Mouse (Mus musculus) erythroblast, adult 5-6 weeks (primary cell): ENCODE measurements around the gene Zdhhc23. TPM values are rescaled to one million over a fixed set of nuclear protein-coding genes. Genes with fewer than 3 reads are reported as not detected.

ENCODE experiments used
- ATAC-seq: replicated peaks from 2 replicates; pipeline ENCODE4 v1.8.0; 2016; ENCODE audit warnings: moderate number of reproducible peaks, mild to moderate bottlenecking, moderate TSS enrichment, inconsistent platforms; ENCODE audit not compliant: poor library complexity, low FRiP score, severe bottlenecking
- total RNA-seq, 2 experiments: library from RNA; stranded (forward) in 1 of 2; stranded (reverse) in 1 of 2; fragments of 150-400 nt in 1 of 2; fragments of 200-764, 138-1000 nt in 1 of 2; gene quantifications; 2 replicates each; pipeline versions ENCODE4 v1.2.3 to v1.2.4; 2015 to 2017; ENCODE audit warnings: low replicate concordance in 2 of 2

Gene Zdhhc23
- total RNA-seq, 2 experiments from 2014 or later: 0.19 to 0.26 TPM

DNA sequence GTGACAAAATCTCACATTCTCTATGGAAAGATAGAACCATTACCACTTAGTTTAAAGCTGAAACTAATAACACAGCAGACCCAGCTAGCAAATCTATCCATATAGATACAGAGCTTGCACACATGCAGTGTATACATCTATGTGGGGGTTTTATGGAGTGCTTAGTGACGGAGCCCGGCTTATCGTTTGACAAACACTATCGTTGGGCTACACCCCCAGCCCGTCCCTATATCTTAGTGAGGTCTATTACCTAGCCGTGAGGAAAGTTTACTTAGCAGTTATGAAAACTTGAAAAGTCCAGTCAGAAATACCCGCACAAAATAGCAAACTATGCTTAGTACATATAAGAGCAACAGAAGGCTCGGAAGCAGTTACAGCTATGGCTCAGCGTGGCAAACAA, 7.8 kb downstream of the Zdhhc23 start:
- ATAC-seq: no peak

DNA sequence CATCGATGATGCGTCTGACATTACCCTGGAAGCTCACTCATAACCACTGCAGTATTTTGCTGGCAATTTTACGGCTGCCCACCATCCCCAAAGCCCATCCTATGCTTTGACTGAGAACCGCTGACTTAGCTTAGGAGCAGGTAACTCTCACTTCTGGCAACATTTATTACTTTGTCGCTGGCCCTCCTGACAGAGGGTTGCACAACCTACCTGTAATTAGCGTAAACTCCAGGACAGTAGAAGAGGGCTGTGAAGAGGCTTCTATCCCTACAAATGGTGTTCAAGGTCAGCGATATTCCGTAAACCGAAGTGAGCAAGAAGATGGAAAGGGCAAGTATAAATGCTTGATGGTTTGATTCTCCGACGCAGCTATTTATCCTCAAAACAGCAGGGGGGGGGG, 8.4 kb downstream of the Zdhhc23 start:
- ATAC-seq: no peak

DNA sequence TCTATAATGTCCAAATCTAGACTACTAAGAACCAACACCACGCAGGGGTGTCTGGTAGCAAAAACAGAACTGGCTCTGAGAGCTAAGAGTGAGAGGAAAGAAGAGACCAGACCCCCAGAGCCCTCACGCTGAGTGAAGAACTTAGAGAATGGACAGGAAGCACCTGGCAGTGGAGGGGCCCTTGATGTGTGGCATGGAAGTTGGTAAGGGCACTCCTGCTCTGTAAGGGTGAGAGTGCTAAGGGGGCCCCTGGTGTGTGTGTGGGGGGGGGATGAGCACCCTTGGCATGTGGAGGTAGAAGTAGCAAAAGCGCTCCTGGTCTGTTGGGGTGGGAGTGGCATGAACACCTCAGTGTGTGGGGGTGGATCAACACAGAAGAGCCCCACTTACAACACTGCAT, 9.2 kb downstream of the Zdhhc23 start:
- no peak for ATAC-seq

DNA sequence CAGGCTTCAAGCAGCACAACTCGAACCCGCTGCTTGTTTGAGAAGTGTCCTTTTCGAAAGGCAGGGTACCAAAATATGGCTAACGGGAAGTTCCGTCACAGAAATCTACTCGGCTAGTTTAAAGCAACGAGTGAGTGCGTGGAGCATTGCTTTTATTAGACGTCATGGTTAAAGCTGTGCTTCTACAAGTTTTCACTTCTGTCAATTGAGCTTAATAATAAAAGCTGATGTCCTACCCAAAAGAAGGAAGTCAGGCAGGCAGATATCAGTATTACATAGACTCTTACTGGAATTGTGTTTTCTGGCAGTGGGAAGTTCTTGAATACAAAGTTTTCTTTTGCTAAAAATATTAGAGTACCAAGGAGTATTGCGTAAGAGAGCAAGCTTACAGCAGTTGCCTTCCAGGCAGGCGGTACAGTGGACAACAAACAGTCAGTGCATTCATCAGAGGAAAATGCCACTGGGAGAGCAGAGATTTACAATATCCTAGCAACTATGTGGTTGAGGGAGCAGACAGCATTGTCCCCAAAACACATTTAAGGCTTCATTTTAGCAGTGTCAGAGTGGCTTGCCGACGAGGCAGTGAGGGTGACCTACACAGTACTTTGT, 13.7 kb downstream of the Zdhhc23 start:
- ATAC-seq: no peak

DNA sequence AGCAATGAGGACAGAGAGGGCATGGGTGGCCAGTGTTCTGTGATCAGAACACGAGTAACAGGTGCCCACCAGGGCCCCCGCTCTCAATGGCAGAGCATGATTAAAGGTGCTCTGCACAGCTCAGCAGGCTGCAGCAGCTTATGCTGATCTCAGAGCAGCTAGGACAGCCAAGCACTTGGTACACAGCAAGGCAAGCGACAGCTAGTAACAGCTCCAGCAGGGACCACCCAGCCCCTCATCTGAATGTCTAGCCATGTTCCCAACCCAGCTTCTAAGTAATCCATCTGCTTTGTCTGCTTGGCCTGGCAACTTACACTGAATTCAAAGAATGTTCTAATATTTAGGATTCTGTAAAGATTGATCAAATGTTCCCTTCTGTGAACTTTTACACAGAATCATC, 15.8 kb downstream of the Zdhhc23 start:
- ATAC-seq: no peak

DNA sequence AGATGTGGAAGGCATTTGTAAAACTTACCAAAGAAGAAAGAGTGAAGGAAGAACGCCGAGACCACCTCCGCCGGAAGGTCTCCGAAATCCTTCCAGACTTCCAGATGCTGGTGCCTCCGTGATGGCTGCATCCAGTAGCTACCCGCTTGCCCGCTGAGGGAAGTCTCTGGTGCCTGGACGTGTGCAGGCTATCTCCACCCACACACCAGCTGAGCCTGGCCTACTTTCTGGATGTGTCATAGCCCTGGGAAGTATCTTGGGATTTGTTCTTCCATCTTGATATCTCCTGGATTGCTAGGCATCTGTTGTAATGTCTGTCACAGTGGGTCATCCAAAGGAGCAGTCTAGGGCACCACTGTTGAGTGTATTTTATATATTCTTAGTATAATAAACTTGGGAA, 16.3 kb downstream of the Zdhhc23 start:
- no peak for ATAC-seq

DNA sequence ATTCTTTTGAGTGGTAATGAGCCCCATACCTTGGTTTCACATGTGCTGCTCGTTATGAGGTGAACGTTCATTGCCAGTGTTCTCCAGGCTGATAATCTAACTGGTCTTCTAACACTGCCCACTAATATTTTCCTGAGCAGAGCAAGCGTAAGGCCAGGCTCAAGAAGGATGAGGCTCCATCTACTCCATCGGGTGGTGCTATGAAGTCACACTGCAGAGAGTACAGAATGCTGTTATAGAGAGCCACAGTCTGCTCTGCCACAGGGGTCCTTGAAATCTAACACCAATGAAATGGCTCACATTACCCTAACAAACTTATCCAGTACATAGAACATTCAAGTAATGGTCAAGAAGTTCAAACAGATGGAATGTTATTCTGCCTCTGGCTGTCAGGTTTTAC, 21.6 kb downstream of the Zdhhc23 start:
- ATAC-seq: no peak

DNA sequence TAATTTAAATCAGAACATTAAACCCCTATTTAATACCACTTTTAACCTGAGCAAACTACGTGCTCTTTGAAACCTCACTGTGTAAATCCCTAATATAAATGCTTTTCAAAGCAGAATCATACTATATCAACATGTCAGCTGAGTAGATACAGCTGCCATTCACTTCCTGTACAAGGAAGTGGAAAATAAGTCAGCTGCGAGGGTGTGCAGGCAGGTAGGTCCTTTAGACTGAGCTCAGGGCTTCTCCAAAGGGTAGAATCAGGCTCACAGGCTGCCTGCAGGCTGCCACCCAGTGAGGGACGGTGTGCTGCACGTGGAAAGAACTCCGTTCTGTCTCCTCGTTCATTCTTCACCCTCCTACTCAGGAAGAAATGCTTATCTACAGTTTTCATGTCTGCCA, 24.7 kb downstream of the Zdhhc23 start:
- no peak for ATAC-seq

DNA sequence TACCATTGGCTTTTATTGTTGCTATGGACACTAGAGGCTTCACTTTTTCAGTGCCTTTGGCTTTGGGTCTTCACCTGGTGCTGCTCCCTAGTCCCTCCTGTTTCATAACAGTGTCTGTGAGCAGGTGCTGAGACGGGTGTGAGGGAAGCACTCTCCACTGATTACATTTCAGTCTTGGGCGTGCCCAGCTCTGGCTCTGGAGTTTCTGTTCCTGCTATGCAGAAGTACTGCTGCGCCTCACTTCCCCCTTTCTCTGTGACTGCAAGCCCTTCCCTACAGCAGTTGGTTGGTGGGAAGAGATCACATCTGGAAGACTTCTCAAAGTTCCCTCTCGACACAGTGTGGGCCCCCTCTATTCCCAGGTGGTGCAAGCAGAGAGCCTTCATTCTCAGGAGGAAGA, 28.0 kb downstream of the Zdhhc23 start:
- ATAC-seq: no peak

DNA sequence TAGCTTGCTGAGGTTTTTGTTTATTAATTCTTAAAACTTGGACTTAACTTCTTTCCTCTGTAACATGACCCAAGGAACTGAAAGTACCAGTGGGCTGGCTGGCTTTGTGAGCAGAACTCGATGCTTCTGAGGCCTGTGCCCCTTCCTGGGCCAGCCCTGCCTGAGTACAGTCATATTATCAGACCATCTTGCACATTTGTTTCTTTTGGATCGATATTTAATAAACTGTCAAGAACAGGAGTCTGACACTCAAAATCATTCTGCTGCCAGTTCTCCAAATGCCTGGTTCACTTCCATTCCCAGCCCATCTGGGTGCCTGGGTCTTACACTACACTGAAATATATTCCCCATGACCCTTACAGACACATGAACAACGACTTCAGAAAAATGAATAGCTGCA, 33.7 kb downstream of the Zdhhc23 start:
- no peak for ATAC-seq

DNA sequence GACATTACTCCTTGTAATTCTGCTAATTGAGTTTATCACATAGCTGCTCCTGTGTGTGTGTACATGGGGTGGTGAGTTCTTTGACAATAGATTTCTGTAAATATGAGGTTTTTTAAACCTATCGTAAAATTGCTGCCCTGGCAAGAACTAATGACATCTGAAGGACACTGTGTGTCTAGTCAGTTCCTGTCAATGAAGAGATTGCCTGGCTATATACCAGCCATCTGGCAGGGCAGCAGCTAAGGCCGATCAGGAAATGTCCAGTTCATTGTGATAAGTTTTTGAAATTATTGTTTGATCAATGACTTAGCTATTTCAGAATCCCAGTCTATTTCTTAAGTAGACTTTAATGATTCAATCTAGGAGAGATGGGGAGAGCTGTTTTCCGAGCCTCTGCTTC, 34.2 kb downstream of the Zdhhc23 start:
- ATAC-seq: no peak

DNA sequence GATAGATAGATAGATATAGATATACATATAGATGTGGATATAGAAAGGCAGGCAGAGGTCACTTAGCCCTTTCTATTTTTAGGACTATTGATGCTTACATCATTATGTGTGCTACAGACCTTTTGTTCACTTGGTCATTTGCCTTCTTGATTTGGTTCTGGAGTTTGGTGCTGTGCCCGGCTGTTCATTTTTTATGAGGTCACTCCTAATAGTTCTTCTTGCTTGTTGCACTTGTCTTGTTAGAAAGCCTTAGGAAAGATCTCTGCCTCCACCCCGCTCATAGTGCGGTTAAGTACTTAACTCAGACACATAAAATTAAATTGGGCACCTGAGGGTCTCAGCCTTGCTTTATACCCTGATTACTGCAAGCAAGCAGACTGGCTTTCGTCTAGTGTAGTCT, 38.7 kb downstream of the Zdhhc23 start:
- ATAC-seq: no peak

DNA sequence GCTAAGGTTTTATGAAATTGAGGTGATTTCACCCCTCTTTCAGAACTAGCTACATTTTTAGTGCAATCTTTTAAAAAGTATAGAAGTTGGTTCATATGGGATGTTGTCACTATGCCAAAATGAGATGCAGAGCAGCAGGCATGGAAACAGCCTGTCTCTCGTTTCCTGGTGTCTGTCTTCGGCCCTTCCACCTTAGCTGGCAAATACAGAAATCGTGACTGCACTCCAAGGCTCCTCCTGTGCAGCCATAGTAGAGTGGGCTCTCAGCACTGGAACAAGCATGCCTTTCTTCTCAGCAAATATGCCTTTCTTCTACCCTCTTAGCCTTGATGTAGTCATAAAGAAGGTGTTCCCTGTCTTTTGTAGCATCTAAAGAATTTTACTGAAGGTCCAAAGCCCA, 43.7 kb downstream of the Zdhhc23 start:
- no peak for ATAC-seq

DNA sequence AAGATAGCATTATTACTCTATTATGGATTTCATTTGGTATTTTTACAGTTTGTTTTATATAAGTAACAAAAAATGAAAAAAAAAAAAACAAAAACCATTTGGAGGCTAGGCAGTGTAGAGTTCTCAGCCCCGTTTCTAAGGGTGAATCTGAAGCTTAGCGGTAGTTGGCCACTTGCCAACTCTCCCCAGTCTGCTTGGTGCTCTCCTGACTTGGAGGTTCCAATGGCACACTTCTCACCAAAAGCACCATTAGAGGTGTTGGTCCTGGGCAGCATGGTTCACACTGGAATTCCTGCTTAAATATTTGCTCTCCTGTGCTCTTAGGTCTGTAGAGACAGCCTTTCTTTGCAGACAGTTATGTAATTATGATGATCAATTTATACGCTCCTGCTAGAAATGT, 44.2 kb downstream of the Zdhhc23 start:
- no peak for ATAC-seq

DNA sequence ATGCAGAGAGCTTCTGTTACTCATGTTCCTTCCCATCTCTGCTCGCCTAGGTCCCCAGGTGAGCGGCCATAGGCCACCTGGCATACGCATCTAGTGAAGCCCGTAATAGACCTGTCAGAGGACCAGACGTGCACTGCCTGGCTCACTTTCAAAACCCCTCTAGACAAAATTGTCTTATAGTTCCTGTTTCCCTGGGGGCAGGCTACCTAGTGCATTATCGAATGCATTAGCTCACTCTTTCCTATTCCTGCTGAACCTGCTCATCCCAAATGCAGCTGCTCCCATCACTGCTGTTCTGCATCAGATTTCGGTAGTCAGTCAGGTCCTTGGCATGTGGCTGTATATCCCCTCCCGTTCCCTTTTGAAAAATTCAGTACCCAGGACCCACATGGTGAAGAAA, 44.7 kb downstream of the Zdhhc23 start:
- no peak for ATAC-seq

DNA sequence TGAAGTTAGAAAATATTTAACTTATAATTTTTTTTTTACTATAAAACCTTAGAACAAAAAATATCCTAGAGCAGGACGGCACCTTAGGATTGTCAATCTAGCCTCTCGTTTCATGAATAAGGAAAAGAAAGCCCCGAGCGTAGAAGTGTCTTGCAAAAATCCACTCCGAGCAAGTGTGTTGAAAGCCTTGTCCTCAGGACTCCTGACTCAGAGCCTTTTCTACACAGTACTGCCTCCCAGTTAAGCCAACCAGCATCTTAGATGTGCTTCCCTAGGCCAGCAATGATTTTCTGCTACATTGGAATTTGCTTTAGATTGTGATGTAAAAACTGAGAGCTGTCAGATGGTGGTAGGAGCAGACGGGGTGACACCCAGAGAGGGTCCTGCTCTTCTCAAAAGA, 46.5 kb downstream of the Zdhhc23 start:
- ATAC-seq: no peak

DNA sequence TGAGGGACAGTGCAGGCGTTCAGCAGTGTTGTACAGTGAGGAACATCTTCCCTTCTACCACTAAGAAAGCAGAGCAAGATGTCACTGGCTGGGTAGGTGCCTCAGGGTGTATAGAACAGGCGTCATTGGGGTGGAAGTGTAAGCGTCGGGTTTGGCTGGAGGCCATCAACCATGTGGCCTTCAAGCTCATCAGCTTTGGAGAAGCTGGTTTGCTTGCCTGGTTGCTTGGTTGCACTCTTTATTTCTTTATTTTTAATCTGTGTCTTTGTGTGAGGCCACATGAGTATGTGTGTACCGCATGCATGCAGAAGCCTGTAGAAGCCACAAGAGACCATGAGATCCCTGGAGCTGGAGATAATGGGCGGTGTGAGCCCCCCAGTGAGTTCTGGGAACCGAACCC, 47.3 kb downstream of the Zdhhc23 start:
- ATAC-seq: no peak

DNA sequence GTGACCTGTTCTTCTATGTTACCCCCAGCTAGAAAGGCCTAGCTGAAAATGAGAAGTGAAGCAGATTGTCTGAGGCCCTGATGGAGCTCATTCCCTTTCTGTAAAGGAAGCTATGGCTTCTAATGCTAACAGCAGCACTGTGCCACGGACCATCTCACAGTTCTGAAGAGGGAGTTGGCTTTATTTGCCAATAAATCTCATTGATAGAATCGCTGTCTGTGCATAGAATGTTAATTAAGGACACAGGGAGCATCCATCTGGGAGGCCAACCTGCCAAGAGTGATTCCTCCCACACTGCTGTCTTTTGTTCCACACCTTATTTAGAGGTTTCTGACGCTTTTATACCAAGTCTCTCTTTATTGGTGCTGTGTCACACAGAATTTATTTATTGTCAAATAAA, 48.1 kb downstream of the Zdhhc23 start:
- ATAC-seq: no peak

DNA sequence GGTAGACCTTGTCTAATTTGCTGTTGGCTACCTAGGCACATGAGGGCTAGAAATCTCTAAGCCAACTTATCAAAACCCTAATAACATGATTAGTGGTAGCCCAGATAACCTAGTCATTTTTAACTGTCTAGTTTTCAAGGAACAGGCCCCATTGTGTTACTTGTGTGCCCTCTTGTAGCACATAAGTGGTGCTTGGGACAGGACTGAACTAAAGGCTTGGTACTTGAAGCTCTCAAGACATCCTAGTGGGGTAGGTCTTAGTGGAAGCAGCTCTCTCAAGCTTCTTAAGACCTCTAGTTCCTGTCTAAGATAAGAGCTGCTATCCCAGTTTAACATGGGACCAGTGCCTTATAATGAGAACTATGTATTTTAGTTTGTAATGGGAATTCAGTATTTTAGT, 49.0 kb downstream of the Zdhhc23 start:
- ATAC-seq: no peak

DNA sequence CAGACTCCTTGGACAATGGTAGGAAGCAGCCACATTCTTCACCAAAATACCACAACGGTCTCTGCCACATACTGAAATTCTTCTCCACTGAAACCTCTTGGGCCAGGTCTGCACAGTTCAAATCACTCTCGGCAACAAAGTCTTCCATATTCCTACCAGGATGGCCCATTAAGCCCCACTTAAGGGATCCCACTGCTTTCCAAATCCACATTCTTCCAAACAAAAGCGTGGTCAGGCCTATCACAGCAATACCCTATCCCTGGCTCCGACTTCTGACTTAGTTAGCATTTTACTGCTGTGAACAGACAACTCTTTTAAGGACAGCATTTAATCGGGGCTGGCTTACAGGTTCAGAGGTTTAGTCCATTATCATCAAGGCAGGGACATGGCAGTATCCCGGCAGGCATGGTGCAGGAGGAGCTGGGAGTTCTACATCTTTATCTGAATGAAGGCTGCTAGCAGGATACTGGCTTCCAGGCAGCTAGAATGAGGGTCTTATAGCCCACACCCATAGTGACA, 53.2 kb downstream of the Zdhhc23 start, which contains the start of gene Qtrt2:
Gene Qtrt2, minus strand, starts transcription at position 469 of the 519 bp plus-strand sequence.
- no peak for ATAC-seq

DNA sequence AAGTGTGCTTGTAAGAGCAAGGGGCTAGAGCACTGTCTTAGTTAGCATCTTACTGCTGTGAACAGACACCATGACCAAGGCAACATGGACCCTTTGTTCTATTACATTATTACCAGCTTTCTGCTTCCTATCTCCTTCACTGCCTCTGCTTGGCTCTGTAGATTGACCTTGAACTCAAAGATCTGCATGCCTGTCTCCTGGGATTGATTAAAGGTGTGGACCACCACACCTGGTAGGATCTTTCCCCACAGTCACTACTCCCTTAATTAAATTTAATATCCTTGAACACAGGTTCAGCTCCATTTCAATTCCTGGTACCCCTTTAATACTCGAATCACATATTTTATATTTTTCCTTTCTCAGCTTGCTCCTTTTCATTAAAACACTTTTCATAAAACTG, 53.7 kb downstream of the Zdhhc23 start:
- no peak for ATAC-seq

DNA sequence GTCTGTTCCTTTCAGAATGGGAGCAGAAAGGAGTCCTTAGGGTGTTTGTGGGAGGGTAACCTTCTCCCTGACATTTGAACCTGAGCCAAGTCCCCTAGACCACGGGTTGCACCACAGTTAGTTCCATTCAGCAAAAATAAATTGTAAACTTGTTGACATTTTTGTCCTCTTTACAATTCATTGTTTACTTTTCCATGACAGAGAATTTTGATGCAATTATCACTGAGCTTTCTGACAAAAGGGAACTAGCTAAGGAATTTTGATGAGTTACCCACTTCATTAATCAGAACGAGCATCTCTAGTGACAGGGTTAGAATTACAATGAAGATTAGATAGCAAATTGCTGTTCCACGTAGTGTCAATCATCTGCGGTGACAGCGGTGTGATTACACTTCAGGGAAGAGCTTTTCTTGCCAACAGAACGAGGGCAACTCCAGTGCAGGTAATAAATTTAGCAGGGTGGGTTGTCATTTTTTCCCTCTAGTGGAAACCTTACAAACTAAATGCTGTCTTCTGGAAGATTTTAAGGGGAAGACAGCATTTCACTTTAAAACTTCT, 54.5 kb downstream of the Zdhhc23 start:
- ATAC-seq: no peak
